Mouse (Mus musculus): Measurements from ENCODE around the gene Llgl2.

Gene Llgl2

DNA sequence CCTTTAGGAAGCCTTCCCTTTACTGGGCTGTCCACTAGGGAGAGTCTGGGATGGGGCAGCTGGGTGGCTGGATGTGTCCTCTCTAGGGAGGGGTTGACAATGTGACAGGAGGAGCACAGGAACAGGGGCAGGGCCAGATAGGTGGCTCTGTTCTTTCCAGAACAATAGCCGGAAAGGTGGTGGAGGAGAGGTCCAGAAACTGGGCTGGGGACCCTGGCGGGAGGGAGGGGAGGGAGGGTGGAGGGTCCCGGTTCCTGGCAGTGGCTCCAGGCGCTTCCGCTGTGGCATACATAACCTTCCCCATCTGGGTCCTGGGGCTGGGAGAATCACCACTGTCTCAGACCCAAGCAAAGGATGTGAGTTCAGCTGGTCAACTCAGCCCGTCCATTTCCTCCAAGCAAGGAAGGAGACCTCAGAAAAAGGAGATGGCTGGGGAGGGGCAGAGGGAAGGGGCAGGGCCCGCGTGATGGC, 14.5 kb upstream of the Llgl2 start:
- peak; percentile 82 for DNase-seq

- peak; percentile 70 for DNase-seq
Observed at GRCm38 (mm10) chr11:115810377-115810776, 13.5 kb upstream of the Llgl2 start.

GRCm38 (mm10) chr11:115811381-115812093, 12.3 kb upstream of the Llgl2 start:
- DNase-seq = no peak

- peak; percentile 71 for DNase-seq
Observed at GRCm38 (mm10) chr11:115812095-115812494, 11.8 kb upstream of the Llgl2 start.

GRCm38 (mm10) chr11:115812533-115813420, 11.1 kb upstream of the Llgl2 start:
- peak; percentile 38 for DNase-seq

DNA sequence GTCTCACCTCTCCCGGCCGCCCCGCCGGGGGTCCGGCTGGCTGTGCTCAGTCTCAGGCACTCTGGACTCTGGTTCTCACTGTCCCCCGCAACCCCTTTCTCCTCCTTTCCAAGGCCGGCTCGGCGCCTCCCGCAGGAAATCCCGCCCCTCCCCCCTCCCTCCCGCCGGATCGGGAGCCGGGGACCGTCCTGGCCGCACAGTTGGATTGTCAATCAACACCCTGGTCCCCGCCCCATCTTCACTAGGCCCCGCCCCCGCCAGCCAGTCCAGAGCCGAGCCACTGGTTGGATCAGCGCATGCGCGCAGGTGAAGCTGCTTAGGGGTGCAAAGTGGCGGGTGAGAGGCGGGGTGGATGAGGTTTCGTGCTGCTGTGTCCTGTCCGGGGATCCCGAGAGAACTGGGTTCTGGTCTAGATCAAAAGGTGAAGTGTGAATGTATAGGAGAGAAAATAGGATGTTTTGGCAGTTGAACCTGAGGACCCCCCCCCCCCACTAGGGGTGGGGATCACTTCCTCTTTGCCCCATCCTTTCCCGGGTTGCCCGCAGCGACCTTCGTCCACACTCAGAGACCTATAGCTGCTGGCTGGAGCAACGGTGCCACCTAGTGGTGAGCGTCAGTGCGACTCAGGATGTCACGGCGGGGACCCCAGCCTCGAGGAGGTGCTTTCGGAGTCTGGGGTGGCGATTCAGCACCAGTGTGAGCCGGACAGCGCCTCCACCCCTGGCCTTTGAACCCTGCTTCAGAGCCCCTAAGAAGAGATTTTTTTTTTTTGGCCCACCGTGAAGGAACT, 10.1 kb upstream of the Llgl2 start, which contains the start of gene Caskin2:
Gene Caskin2 (minus strand): TSS at position 133 of the 790 bp plus-strand sequence.
- peak; percentile 97 for DNase-seq

DNA sequence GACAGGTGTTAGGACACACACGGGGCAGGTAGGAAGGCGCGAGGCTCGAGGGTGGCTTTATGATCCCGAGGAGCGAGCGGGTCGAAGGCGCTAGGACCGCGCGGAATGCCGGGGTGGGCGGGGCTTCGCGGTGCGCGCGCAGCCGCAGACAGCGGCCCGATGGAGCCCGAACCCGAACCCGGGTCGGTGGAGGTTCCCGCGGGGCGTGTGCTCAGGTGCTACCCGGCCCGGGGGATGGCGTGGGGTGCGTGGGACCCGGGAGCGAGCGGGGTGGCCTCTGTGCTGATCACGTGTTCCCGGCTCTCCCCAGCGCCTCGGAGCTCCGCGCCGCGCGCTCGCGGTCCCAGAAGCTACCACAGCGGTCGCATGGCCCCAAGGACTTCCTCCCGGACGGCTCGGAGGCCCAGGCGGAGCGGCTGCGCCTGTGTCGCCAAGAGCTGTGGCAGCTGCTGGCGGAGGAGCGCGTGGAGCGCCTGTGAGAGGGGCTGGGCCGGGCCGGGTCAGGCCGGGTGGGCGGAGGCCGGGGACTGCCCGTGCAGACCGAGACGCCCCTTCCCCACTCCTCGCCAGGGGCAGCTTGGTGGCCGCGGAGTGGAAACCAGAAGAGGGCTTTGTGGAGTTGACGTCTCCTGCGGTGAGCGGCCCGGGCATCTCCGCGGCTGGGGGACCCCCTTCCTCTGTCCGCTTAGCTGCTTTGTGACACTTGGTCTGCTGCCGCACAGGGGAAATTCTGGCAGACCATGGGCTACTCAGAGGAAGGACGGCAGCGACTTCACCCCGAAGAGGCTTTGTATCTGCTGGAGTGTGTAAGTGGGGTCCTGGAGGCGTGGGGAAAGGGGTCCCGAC, 9.0 kb upstream of the Llgl2 start, which contains the start of gene Tsen54:
Gene Tsen54 (plus strand): TSS at position 120 of the 846 bp plus-strand sequence.
- DNase-seq = peak; percentile 89

DNA sequence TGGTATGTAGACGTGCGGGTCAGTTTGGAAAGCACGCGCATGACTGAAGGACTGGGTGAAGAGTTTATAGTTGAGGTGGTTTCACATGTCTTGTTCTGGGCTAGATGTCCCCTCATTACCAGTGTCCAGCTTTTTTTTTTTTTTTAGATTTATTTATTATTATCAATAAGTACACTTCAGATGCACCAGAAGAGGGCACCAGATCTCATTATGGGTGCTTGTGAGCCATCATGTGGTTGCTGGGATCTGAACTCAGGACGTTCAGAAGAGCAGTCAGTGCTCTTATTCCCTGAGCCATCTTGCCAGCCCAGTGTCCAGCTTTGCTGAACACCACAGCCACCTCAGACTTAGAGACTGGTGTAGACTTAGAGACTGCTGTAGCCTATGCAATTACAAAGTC, 6.5 kb upstream of the Llgl2 start:
- DNase-seq = no peak

DNA sequence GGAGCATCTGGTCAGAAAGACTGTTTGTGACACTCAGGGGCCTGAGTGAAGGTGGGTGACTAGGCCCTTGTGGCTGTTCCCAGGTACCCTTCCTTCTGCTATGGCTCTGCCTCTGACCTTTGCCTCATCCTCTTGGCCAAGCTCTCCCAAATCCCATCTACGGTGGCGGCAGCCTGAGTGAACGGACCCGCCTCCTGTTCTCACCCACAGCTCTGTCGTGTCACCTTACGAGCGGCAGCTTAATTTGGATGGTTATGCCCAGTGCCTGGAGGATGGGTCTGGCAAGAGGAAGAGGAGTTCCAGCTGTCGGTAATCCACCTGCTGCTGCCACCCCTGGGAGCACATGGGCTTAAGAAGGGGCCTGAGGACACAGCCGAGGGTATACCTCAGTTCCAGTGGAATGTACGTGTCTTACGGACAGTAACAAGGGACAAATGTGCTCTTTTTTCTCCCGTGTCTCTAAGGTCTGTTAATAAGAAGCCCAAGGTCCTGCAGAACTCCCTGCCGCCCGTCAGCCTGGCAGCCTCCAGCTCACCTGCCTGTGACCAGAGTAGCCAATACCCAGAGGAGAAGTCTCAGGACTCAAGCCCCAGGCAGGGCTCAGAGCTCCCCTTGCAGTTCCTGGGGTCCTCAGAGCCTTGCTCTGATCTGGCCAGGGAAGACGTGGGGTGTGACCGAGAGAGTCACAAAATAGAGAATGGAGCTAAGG, 3.8 kb upstream of the Llgl2 start:
- no peak for DNase-seq

- DNase-seq = no peak
Observed at GRCm38 (mm10) chr11:115821001-115821400, 2.8 kb upstream of the Llgl2 start.

- no peak for DNase-seq
Observed at GRCm38 (mm10) chr11:115824813-115825212, 964 bp downstream of the Llgl2 start.

DNA sequence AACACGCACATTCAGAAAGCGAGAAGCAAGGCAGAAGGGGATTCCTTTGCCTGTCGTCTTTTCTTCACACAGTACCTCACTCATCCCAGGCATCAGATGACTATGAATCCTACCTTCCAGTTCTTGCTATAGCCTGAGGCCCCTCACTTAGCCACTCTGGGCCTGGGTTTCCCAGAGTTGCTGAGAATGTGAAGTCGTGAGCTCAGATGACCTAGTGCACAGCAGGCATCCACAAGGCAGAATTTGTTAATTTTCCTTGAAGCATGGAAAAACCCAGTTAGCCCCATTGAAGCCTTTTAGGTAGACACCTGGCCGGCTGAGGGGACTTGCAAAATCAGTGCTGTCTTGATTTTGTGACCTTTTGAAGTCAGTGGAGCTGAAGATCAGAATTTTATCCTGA, 2.6 kb downstream of the Llgl2 start:
- DNase-seq = no peak

DNA sequence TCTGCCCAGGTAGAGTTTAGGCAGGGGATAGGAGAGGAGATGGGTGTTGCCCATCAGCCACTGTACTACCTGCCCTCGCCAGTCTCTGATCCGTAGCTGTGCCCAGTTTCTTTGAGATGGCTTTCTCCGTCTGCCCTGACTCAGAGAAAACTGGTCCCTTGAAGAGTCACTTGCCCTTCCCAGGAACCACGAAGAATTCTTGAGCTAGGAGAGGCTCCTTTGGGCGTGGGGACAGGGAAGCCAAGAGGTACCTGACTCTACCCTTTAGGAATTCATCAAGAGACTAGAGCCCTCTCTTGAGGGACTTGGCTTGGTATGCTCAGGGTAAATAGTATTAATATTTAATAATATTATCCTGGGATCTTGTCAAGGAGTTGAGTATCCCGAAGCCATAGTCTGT, 3.8 kb downstream of the Llgl2 start:
- DNase-seq = peak; percentile 49

- DNase-seq = no peak
Observed at GRCm38 (mm10) chr11:115829036-115829435, 5.2 kb downstream of the Llgl2 start.

GRCm38 (mm10) chr11:115830550-115831325, 6.9 kb downstream of the Llgl2 start:
- no peak for DNase-seq

DNA sequence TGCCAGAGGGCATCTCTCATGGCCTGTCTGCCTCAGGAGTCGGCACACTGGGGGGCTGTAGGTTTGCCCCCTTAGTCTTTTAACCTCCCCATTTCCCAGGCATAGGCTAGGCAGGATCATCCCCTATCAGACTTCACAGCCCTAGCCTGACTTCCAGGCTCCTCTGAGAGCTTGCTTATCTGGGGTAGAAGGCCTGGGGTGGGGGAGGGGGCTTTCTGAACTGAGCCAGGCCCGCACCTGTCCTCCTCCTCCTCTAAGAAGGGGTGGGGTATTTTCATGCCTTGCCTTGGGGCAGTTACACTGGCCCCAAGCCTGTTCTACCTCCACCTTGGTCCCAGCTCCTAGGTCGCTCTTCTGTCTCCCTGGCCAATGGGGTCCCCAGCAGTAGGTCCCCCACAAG, 7.7 kb downstream of the Llgl2 start:
- DNase-seq = no peak

DNA sequence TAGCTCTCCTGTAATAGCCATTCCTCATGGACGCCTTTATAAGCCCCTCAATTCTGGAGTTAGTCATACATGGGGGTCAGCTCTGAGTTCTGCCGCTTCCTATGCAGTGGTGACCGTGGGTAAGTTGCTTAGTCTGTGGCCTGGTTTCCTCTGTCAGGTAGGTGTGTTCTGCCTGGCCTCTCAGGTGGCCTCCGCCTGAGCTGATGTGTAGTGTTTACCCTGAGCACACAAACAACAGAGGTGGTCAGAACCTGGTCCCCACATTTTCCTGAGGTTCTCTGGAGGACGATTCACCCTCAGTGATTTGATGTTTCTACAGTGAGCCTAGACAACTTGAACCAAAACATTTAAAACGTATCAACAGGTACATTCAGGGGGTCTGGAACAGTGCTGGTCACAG, 8.2 kb downstream of the Llgl2 start:
- no peak for DNase-seq

DNA sequence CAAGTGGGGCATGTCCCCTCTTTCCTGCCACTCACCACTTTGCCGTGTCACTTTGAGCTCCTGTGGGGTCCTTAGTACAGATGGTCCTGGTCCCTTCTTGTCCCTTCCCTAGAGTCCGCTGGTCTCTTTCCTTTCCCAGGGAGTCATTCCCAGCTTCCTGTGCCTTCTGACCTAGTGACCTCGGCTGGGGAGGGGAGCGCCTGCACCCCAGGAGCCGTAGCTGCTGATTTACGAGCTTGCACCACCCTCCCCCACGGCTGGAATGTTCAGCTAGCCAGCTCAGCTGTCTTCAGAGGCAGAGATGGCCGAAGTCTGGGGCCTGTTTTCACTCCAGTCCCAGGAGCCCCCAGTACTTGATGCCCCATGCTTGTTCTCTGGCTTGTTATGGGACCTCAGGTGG, 8.7 kb downstream of the Llgl2 start:
- DNase-seq = peak; percentile 83

- DNase-seq = peak; percentile 70
Observed at GRCm38 (mm10) chr11:115833021-115833513, 9.2 kb downstream of the Llgl2 start.

DNA sequence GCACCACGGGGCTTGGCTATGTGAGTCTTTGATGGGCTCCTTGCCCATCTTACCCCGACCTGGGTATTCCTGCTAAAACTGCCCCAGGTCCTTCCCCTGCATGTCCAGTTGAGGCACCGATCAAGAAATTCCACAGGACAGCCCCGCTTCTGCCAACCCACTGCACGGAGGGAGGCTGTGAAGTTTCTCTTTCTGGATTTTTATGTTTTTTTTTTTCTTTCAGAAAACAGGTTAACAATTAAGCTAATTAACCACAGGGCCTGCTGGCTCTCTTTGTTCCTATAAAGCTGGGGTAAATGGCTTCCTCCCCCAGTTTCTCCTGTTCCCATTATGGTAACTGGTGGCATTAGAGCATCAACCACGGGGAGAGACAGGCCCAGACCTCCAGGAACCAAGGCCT, 10.2 kb downstream of the Llgl2 start:
- DNase-seq = no peak
